Mouse (Mus musculus): ENCODE measurements around the gene Phlda3.

- TF ChIP-seq CTCF (conservative IDR thresholded peaks at IDR 0.05; ENCODE audit: insufficient read depth, insufficient read length, low read depth, low read length) = no peak
- TF ChIP-seq POLR2A (IDR thresholded peaks at IDR 0.05; ENCODE audit: low read depth, low read length) = no peak
These were observed 42.9 kb upstream of the Phlda3 start for GRCm38 (mm10) chr1:135723016-135723415.

Measured in kidney, adult 2 months (tissue).